Mouse (Mus musculus): ENCODE measurements around the gene Armc2. TPM values are rescaled to one million over a fixed set of nuclear protein-coding genes. Genes with fewer than 3 reads are reported as not detected.

Gene Armc2
- polyA plus RNA-seq, 1 experiment from 2014 or later: 0.20 TPM

GRCm38 (mm10) chr10:41912290-41912994 lies 105.8 kb downstream of the Armc2 start:
- Histone ChIP-seq H3K27ac (ENCODE audit: low read length) (peak overlapping the region; percentile 81), H3K4me2 (ENCODE audit: low read depth, low read length) (peak overlapping the region; percentile 59), H3K4me3 (ENCODE audit: low read depth, low read length) (peak overlapping the region; percentile 12), H3K36me3 (ENCODE audit: control insufficient read depth, insufficient read depth) (peaks cover 2% of the 10 kb centered on the region), H3K9ac (ENCODE audit: low read depth, low read length) (no peak overlapping the region; the same call in 1 of the 2 replicates), H3K27me3 (ENCODE audit: control insufficient read depth, insufficient read depth, low read depth, low read length) (no peaks in the 10 kb centered on the region), H3K4me1 (ENCODE audit: control insufficient read depth, low read depth, low read length) (peaks cover 42% of the 10 kb centered on the region), H3K9me3 (replicated peaks; ENCODE audit: control insufficient read depth, low read length) (no peaks in the 10 kb centered on the region)
- peak; percentile 99 for ATAC-seq (ENCODE audit: low read depth)
- WGBS (ENCODE audit: insufficient replicate concordance): 39% methylated on average over 8 of the region's 8 CpGs

GRCm38 (mm10) chr10:41908899-41909298 lies 109.3 kb downstream of the Armc2 start:
- Histone ChIP-seq H3K4me1 (ENCODE audit: control insufficient read depth, low read depth, low read length) (peaks cover 40% of the 10 kb centered on the region), H3K27me3 (ENCODE audit: control insufficient read depth, insufficient read depth, low read depth, low read length) (no peaks in the 10 kb centered on the region), H3K4me3 (ENCODE audit: low read depth, low read length) (no peak overlapping the region), H3K27ac (ENCODE audit: low read length) (no peak overlapping the region), H3K36me3 (ENCODE audit: control insufficient read depth, insufficient read depth) (peaks cover 19% of the 10 kb centered on the region), H3K9ac (ENCODE audit: low read depth, low read length) (no peak overlapping the region), H3K9me3 (replicated peaks; ENCODE audit: control insufficient read depth, low read length) (no peaks in the 10 kb centered on the region), H3K4me2 (ENCODE audit: low read depth, low read length) (no peak overlapping the region)
- 85% methylated on average over 6 of the region's 6 CpGs for WGBS (ENCODE audit: insufficient replicate concordance)
- no peak for ATAC-seq (ENCODE audit: low read depth)

DNA sequence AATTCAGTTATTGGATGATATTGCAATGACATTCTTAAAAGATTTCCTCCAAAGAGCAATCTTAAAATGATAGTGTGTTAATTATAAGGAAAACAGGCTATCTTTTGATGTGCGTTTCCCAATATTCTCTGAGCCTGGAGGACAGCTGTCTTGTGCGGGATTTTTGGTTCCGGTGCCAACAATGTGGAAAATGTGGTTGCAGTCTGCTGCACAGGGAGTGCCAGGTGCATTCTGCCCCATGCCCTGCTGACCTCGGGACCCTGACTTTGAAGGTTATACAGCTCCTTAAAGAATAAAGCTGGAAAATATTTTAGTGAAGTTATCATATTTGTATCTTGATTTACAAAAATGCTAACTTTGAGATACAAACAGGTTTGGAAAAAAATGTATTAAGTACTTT lies 110.3 kb downstream of the Armc2 start:
- 86% methylated on average over 4 of the region's 4 CpGs for WGBS (ENCODE audit: insufficient replicate concordance)
- no peak for ATAC-seq (ENCODE audit: low read depth)
- Histone ChIP-seq H3K4me2 (ENCODE audit: low read depth, low read length) (no peak overlapping the region), H3K36me3 (ENCODE audit: control insufficient read depth, insufficient read depth) (peaks cover 19% of the 10 kb centered on the region), H3K9ac (ENCODE audit: low read depth, low read length) (no peak overlapping the region), H3K27me3 (ENCODE audit: control insufficient read depth, insufficient read depth, low read depth, low read length) (no peaks in the 10 kb centered on the region), H3K4me3 (ENCODE audit: low read depth, low read length) (no peak overlapping the region), H3K9me3 (replicated peaks; ENCODE audit: control insufficient read depth, low read length) (no peaks in the 10 kb centered on the region), H3K27ac (ENCODE audit: low read length) (no peak overlapping the region), H3K4me1 (ENCODE audit: control insufficient read depth, low read depth, low read length) (peaks cover 32% of the 10 kb centered on the region)

DNA sequence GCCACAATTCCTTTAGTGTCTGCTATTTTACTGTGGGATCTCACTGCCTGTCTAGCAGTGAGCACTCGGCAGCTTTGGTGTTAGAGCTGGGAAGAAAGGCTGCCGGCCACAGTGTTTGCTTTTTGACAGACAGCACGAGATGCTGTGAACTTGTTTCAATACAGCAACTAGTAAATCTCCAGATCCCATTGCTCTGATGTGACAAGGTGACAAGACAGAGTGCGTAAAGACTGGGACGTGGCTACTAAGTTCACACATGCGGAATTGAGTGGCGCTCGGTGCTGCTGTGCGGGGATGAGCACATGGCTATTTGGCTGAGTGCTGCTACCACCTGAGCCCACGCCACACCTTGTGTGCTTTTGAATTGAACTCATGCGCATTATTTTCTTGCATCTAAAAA lies 110.8 kb downstream of the Armc2 start:
- H3K27ac ChIP-seq (ENCODE audit: low read length): no peak overlapping the region
- no peaks in the 10 kb centered on the region for H3K9me3 ChIP-seq (replicated peaks; ENCODE audit: control insufficient read depth, low read length)
- H3K36me3 ChIP-seq (ENCODE audit: control insufficient read depth, insufficient read depth): peaks cover 22% of the 10 kb centered on the region
- WGBS (ENCODE audit: insufficient replicate concordance): 87% methylated on average over 11 of the region's 11 CpGs
- H3K4me1 ChIP-seq (ENCODE audit: control insufficient read depth, low read depth, low read length): peaks cover 27% of the 10 kb centered on the region
- no peaks in the 10 kb centered on the region for H3K27me3 ChIP-seq (ENCODE audit: control insufficient read depth, insufficient read depth, low read depth, low read length)
- ATAC-seq (ENCODE audit: low read depth): no peak
- H3K4me2 ChIP-seq (ENCODE audit: low read depth, low read length): no peak overlapping the region
- no peak overlapping the region for H3K4me3 ChIP-seq (ENCODE audit: low read depth, low read length)
- no peak overlapping the region for H3K9ac ChIP-seq (ENCODE audit: low read depth, low read length)

DNA sequence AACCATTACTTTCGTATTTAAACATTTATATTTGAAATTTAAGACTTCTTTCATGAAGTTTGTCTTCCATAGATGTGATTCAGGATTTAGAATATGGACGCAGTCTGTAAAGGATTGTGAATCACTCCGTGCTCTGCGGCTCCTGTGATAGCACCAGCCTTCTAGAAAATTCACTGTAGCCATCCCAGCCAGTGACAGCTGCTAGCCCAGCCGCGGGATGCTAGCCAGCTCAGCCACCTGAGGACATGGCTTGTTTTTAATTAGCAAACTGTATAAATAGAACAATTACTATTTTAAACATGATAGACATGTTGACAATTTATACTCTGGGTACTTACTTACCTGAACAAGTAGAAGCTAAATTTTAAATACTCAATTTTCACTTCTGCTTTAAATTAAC lies 116.4 kb downstream of the Armc2 start:
- no peaks in the 10 kb centered on the region for H3K4me1 ChIP-seq (ENCODE audit: control insufficient read depth, low read depth, low read length)
- WGBS (ENCODE audit: insufficient replicate concordance): 95% methylated on average over 6 of the region's 6 CpGs
- no peaks in the 10 kb centered on the region for H3K9me3 ChIP-seq (replicated peaks; ENCODE audit: control insufficient read depth, low read length)
- no peak for ATAC-seq (ENCODE audit: low read depth)
- H3K36me3 ChIP-seq (ENCODE audit: control insufficient read depth, insufficient read depth): peaks cover 33% of the 10 kb centered on the region
- no peaks in the 10 kb centered on the region for H3K27me3 ChIP-seq (ENCODE audit: control insufficient read depth, insufficient read depth, low read depth, low read length)
- no peak overlapping the region for H3K27ac ChIP-seq (ENCODE audit: low read length)
- H3K9ac ChIP-seq (ENCODE audit: low read depth, low read length): no peak overlapping the region
- no peak overlapping the region for H3K4me3 ChIP-seq (ENCODE audit: low read depth, low read length)
- H3K4me2 ChIP-seq (ENCODE audit: low read depth, low read length): no peak overlapping the region

DNA sequence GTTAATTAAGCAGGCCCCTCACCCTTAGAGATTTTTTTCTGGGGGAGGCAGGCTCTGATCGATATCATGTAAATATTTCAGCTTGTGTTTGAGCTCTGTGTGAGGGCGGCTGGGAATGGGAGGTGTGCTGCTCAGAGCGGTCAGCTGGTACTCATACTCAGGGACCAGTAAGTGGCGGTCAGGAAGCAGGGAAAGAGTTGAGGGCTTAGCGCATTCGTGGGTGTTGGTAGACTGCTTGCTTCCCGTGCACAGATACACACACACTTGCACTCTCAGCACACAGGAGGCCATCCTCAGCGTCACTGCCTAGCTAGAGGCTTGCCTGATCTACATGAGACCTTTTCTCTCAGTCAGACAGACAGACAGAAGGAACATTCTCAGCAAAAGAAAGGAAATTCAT lies 116.8 kb downstream of the Armc2 start:
- H3K36me3 ChIP-seq (ENCODE audit: control insufficient read depth, insufficient read depth): peaks cover 30% of the 10 kb centered on the region
- no peak for ATAC-seq (ENCODE audit: low read depth)
- WGBS (ENCODE audit: insufficient replicate concordance): 86% methylated on average over 8 of the region's 8 CpGs

DNA sequence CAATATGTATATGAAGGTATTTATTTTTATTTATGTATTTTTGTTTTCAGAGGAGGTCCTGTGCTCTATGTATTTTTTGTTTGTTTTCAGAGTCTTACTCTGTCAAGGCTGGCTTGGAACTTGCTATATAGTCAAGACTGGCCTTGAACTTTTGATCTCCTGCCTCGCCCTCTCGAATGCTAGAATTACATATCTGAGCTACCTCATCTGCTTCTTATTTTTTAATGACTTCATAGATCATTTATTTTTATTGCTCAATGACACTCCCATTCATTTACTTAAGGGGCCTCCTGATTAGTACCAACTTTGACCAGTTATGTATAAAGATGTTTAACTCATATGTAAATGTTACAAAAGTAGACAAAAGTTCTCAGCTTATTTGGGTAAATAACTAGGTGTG lies 121.4 kb downstream of the Armc2 start:
- Histone ChIP-seq H3K27ac (ENCODE audit: low read length) (no peak overlapping the region), H3K4me3 (ENCODE audit: low read depth, low read length) (no peak overlapping the region), H3K27me3 (ENCODE audit: control insufficient read depth, insufficient read depth, low read depth, low read length) (no peaks in the 10 kb centered on the region), H3K4me1 (ENCODE audit: control insufficient read depth, low read depth, low read length) (no peaks in the 10 kb centered on the region; the same call in 1 of the 2 replicates), H3K36me3 (ENCODE audit: control insufficient read depth, insufficient read depth) (peaks cover 21% of the 10 kb centered on the region), H3K9me3 (replicated peaks; ENCODE audit: control insufficient read depth, low read length) (no peaks in the 10 kb centered on the region), H3K4me2 (ENCODE audit: low read depth, low read length) (no peak overlapping the region), H3K9ac (ENCODE audit: low read depth, low read length) (no peak overlapping the region)
- 87% methylated on average over 2 of the region's 2 CpGs for WGBS (ENCODE audit: insufficient replicate concordance)
- no peak for ATAC-seq (ENCODE audit: low read depth)

More for the DNA sequence above, 116.8 kb downstream of the Armc2 start:
- Histone ChIP-seq H3K9me3 (replicated peaks; ENCODE audit: control insufficient read depth, low read length) (no peaks in the 10 kb centered on the region), H3K27ac (ENCODE audit: low read length) (no peak overlapping the region), H3K9ac (ENCODE audit: low read depth, low read length) (no peak overlapping the region), H3K4me2 (ENCODE audit: low read depth, low read length) (no peak overlapping the region), H3K4me3 (ENCODE audit: low read depth, low read length) (no peak overlapping the region), H3K4me1 (ENCODE audit: control insufficient read depth, low read depth, low read length) (no peaks in the 10 kb centered on the region), H3K27me3 (ENCODE audit: control insufficient read depth, insufficient read depth, low read depth, low read length) (no peaks in the 10 kb centered on the region)

GRCm38 (mm10) chr10:41896425-41896824 lies 121.8 kb downstream of the Armc2 start:
- no peaks in the 10 kb centered on the region; the same call in 1 of the 2 replicates for H3K4me1 ChIP-seq (ENCODE audit: control insufficient read depth, low read depth, low read length)
- no peak overlapping the region for H3K27ac ChIP-seq (ENCODE audit: low read length)
- no peak for ATAC-seq (ENCODE audit: low read depth)
- no peak overlapping the region for H3K9ac ChIP-seq (ENCODE audit: low read depth, low read length)
- H3K4me2 ChIP-seq (ENCODE audit: low read depth, low read length): no peak overlapping the region
- H3K4me3 ChIP-seq (ENCODE audit: low read depth, low read length): no peak overlapping the region
- no peaks in the 10 kb centered on the region for H3K27me3 ChIP-seq (ENCODE audit: control insufficient read depth, insufficient read depth, low read depth, low read length)
- no peaks in the 10 kb centered on the region for H3K9me3 ChIP-seq (replicated peaks; ENCODE audit: control insufficient read depth, low read length)
- H3K36me3 ChIP-seq (ENCODE audit: control insufficient read depth, insufficient read depth): peaks cover 21% of the 10 kb centered on the region

- H3K27ac ChIP-seq (ENCODE audit: low read length): no peak overlapping the region
- no peak for ATAC-seq (ENCODE audit: low read depth)
- H3K9me3 ChIP-seq (replicated peaks; ENCODE audit: control insufficient read depth, low read length): no peaks in the 10 kb centered on the region
- H3K9ac ChIP-seq (ENCODE audit: low read depth, low read length): no peak overlapping the region
- no peaks in the 10 kb centered on the region for H3K27me3 ChIP-seq (ENCODE audit: control insufficient read depth, insufficient read depth, low read depth, low read length)
- WGBS (ENCODE audit: insufficient replicate concordance): 59% methylated on average over 4 of the region's 4 CpGs
- H3K4me3 ChIP-seq (ENCODE audit: low read depth, low read length): no peak overlapping the region
- H3K4me1 ChIP-seq (ENCODE audit: control insufficient read depth, low read depth, low read length): peaks cover 4% of the 10 kb centered on the region; the same call in 1 of the 2 replicates
- H3K4me2 ChIP-seq (ENCODE audit: low read depth, low read length): no peak overlapping the region
- peaks cover 12% of the 10 kb centered on the region for H3K36me3 ChIP-seq (ENCODE audit: control insufficient read depth, insufficient read depth)
Measured at GRCm38 (mm10) chr10:41893433-41894411, 124.5 kb downstream of the Armc2 start.

All from liver, embryonic 16.5 days (tissue).